Mouse (Mus musculus): ENCODE measurements around the gene Sst. TPM values are rescaled to one million over a fixed set of nuclear protein-coding genes. Genes with fewer than 3 reads are reported as not detected.

The Sst gene
- polyA plus RNA-seq, 1 experiment from 2014 or later, result 6.2 TPM

DNA sequence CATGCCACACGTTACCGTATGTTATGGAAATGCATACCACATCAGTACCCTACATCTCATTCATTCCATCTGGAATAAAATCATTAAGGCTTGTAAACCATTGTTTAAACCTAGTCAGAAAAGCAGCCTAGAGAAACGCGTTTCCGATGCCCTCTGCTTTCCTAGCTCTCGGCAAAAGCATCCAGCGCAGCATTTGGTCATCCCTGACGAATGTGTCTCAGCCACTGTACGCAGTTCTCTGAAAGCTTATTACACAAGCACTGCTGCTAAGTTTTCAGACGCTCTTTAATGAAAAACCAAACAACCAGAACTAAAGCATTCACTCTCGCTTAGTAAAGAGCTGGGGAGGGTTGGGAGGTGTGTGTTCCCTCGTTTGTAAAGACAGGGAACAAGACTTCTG lies 5.7 kb downstream of the Sst start:
- H3K9ac ChIP-seq, result no peak overlapping the region
- no peak overlapping the region for H3K4me2 ChIP-seq (replicated peaks)
- no peak overlapping the region for H3K4me3 ChIP-seq (replicated peaks)
- no peak for ATAC-seq (ENCODE audit: insufficient number of reproducible peaks, low FRiP score, low TSS enrichment, low read depth)
- WGBS, result 37% methylated on average over 12 of the region's 12 CpGs
- H3K27ac ChIP-seq (replicated peaks), result no peak overlapping the region
- H3K4me1 ChIP-seq, result 0 out of 2 replicates have a peak, but pooled peaks cover 6% of the 10 kb centered on the region
- no peaks in the 10 kb centered on the region for H3K36me3 ChIP-seq
- peaks cover 18% of the 10 kb centered on the region for H3K27me3 ChIP-seq
- no peaks in the 10 kb centered on the region for H3K9me3 ChIP-seq (replicated peaks)

DNA sequence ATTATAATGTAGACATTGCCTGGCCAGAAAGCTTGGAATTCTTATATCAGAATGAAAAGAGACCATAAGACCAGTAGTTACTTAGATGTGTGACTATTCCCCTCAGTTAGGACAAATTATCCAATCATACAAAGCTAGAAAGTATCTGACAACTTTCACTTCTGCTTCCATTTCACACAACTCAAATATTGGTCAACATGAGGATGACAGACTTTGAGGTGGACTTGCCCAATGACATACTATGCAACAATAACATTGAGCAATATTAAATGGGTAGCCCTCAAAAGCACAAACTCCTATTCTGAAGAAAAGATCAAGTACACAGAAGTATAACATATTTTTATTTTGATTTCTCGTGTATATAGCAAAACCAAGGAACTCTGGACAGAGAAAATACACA lies 35.5 kb downstream of the Sst start:
- ATAC-seq (ENCODE audit: insufficient number of reproducible peaks, low FRiP score, low TSS enrichment, low read depth), result no peak
- no peaks in the 10 kb centered on the region for H3K4me1 ChIP-seq
- H3K9ac ChIP-seq, result no peak overlapping the region
- no peak overlapping the region for H3K4me3 ChIP-seq (replicated peaks)
- WGBS, result 74% methylated on average over 1 of the region's 1 CpGs
- no peak overlapping the region for H3K4me2 ChIP-seq (replicated peaks)
- no peaks in the 10 kb centered on the region for H3K36me3 ChIP-seq
- no peaks in the 10 kb centered on the region for H3K27me3 ChIP-seq
- no peaks in the 10 kb centered on the region for H3K9me3 ChIP-seq (replicated peaks)
- no peak overlapping the region for H3K27ac ChIP-seq (replicated peaks)

DNA sequence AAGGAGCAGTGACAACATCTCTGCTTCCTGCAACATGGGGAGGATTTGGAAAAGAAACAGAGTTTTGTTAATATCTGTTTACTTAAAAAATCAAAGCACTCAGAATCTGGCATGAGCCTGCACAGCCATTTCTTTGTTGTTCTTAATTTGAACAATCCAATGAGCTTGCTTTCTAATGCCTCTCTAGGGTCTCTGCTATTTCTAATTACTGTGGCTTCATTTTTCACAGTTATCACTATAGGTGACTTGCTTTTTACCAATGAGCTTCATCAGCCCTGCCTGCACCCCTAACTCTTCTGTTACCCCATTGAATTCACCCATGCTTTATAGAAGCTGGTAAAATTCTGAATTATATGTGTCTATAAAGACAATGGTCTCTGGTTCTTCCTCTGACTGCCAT lies 41.0 kb downstream of the Sst start:
- Histone ChIP-seq H3K36me3 (no peaks in the 10 kb centered on the region), H3K27me3 (no peaks in the 10 kb centered on the region), H3K27ac (replicated peaks) (no peak overlapping the region), H3K4me3 (replicated peaks) (no peak overlapping the region), H3K9ac (no peak overlapping the region), H3K9me3 (replicated peaks) (no peaks in the 10 kb centered on the region), H3K4me2 (replicated peaks) (no peak overlapping the region), H3K4me1 (no peaks in the 10 kb centered on the region)
- no peak for ATAC-seq (ENCODE audit: insufficient number of reproducible peaks, low FRiP score, low TSS enrichment, low read depth)

DNA sequence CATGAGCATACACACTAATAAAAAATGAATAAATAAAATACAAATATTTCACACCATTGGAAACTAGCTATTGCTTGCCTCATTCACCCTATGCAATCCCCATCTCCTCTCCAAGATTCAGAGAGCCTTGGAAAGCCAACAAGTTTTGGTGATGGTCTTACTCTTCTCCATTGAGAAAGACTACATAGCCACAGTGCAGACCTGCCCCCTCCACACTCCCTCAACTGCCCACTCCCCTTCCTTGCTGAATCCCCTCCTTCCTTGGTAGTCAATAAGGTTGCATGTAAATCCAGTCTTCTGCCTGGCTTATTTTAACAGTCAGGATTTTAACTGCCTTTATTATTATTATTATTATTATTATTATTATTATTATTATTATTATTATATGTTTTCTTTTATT lies 41.6 kb downstream of the Sst start:
- Histone ChIP-seq H3K4me3 (replicated peaks) (no peak overlapping the region), H3K27me3 (no peaks in the 10 kb centered on the region), H3K4me1 (no peaks in the 10 kb centered on the region), H3K4me2 (replicated peaks) (no peak overlapping the region), H3K9ac (no peak overlapping the region), H3K36me3 (no peaks in the 10 kb centered on the region), H3K9me3 (replicated peaks) (no peaks in the 10 kb centered on the region), H3K27ac (replicated peaks) (no peak overlapping the region)
- no peak for ATAC-seq (ENCODE audit: insufficient number of reproducible peaks, low FRiP score, low TSS enrichment, low read depth)

DNA sequence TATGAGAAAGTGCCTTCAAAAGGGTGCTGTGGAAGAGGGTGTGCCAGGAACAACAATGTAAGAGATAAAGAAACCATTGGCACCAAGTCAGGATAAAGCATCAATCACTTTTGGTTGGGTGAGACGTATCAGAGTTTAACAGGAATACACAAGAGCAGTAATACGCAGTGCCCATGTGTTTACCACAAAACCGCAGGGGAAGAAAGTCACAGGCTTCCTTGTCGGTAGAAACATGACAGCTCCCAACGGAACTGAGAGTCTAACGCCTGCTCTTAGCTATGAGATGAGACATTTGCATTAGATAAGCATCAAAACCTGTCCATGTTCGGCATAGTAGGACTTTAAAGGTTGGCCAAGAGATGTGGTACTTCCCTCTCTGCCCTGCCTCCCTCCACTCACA lies 46.1 kb downstream of the Sst start:
- no peak overlapping the region for H3K9ac ChIP-seq

DNA sequence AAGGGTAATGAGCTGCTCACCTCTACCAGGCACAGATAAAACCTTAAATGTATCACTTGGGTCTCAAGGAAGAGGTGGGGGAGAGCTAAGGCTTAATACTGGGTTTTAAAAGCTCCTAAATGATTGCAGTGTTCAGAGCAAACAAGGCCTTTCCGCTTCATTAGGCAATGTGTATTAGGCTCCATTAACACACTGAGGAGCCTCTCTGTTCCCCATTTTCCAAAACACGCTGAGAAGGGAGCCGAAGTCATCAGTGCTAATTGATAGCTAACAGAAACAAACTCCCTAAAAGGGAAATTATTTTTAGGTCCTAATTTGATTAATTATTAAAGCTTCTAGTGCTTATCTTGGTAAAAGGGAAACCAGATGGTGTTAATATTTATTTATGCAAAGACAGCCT lies 48.1 kb downstream of the Sst start:
- Histone ChIP-seq H3K9ac (no peak overlapping the region), H3K4me1 (no peaks in the 10 kb centered on the region), H3K4me3 (replicated peaks) (no peak overlapping the region), H3K4me2 (replicated peaks) (no peak overlapping the region), H3K9me3 (replicated peaks) (no peaks in the 10 kb centered on the region), H3K27me3 (no peaks in the 10 kb centered on the region), H3K36me3 (no peaks in the 10 kb centered on the region), H3K27ac (replicated peaks) (no peak overlapping the region)
- ATAC-seq (ENCODE audit: insufficient number of reproducible peaks, low FRiP score, low TSS enrichment, low read depth), result no peak
- WGBS, result 70% methylated on average over 3 of the region's 3 CpGs

More for the DNA sequence above, 46.1 kb downstream of the Sst start:
- Histone ChIP-seq H3K27me3 (no peaks in the 10 kb centered on the region), H3K36me3 (no peaks in the 10 kb centered on the region), H3K27ac (replicated peaks) (no peak overlapping the region), H3K4me2 (replicated peaks) (no peak overlapping the region), H3K4me3 (replicated peaks) (no peak overlapping the region), H3K9me3 (replicated peaks) (no peaks in the 10 kb centered on the region), H3K4me1 (no peaks in the 10 kb centered on the region)
- ATAC-seq (ENCODE audit: insufficient number of reproducible peaks, low FRiP score, low TSS enrichment, low read depth), result no peak
- WGBS, result 81% methylated on average over 7 of the region's 7 CpGs

Other genes starting within 250 kb of the Sst start
- 4.4 and 5.9 TPM in 2 replicates for gene Rtp2, start 41.4 kb upstream of the Sst start, polyA plus RNA-seq (2015; fragmentation: Nextera tagmentation; extraction: Ambion mirVana)
- gene Gm37419, start 97.5 kb upstream of the Sst start, polyA plus RNA-seq (2015; fragmentation: Nextera tagmentation; extraction: Ambion mirVana), result not detected in 2 replicates
- gene Bcl6, start 97.9 kb upstream of the Sst start, polyA plus RNA-seq (2015; fragmentation: Nextera tagmentation; extraction: Ambion mirVana), result 3.0 and 3.4 TPM in 2 replicates

Data from embryonic facial prominence, embryonic 15.5 days (tissue).